Mouse (Mus musculus): ENCODE data around the gene Iqcd. TPM values are rescaled to one million over a fixed set of nuclear protein-coding genes. Genes with fewer than 3 reads are reported as not detected.

Iqcd gene
- polyA plus RNA-seq, 1 experiment from 2014 or later, result 0.70 TPM

GRCm38 (mm10) chr5:120565171-120565905, 23.5 kb upstream of the Iqcd start:
- H3K27ac ChIP-seq, result peak overlapping the region; percentile 78
- no peaks in the 10 kb centered on the region for H3K9me3 ChIP-seq
- WGBS, result 33% methylated on average over 15 of the region's 15 CpGs
- ATAC-seq (ENCODE audit: insufficient number of reproducible peaks, insufficient read depth, low FRiP score, low TSS enrichment), result no peak
- no peak overlapping the region for H3K9ac ChIP-seq
- no peaks in the 10 kb centered on the region for H3K27me3 ChIP-seq
- 0 out of 2 replicates have a peak overlapping the region, but pooled peaks have one; percentile 12 for H3K4me2 ChIP-seq (replicated peaks)
- no peak overlapping the region for H3K4me3 ChIP-seq
- H3K36me3 ChIP-seq, result no peaks in the 10 kb centered on the region
- H3K4me1 ChIP-seq, result peaks cover 74% of the 10 kb centered on the region

GRCm38 (mm10) chr5:120566101-120566500, 22.7 kb upstream of the Iqcd start:
- Histone ChIP-seq H3K9me3 (no peaks in the 10 kb centered on the region), H3K4me2 (replicated peaks) (peak overlapping the region; percentile 12; the same call in 1 of the 2 replicates), H3K4me1 (peaks cover 73% of the 10 kb centered on the region), H3K4me3 (no peak overlapping the region), H3K27ac (peak overlapping the region; percentile 91), H3K36me3 (no peaks in the 10 kb centered on the region), H3K27me3 (no peaks in the 10 kb centered on the region), H3K9ac (no peak overlapping the region)
- 50% methylated on average over 5 of the region's 5 CpGs for WGBS
- ATAC-seq (ENCODE audit: insufficient number of reproducible peaks, insufficient read depth, low FRiP score, low TSS enrichment), result no peak

DNA sequence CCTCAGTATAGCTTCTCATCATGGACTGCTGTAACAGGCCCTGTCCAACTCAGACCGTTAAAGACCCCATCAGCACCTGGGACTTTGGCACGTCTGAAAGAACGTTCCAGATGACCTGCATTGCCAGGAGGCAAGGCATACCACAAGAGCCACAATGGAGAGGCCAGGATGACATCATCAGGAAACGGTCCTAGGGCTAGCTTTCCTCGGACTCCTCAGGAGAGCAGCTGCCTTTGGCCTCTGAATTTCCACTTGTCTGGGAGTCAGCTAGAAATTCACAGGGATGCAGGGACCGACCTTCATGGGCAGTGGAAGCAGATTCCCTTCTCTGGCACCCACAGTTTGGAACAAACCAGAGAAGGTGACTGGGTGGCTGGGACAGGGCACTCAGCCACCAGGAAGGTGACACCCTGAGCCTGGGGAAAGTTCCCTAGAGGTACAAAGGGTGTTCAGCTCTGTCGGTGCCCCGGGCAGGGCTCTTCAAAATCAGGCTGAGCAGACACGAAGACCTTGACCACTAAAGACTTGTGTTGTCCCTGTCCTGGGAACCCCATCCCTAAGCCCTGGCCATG, 22.0 kb upstream of the Iqcd start:
- no peak for ATAC-seq (ENCODE audit: insufficient number of reproducible peaks, insufficient read depth, low FRiP score, low TSS enrichment)
- Histone ChIP-seq H3K9ac (no peak overlapping the region), H3K4me1 (peaks cover 74% of the 10 kb centered on the region), H3K4me3 (no peak overlapping the region), H3K4me2 (replicated peaks) (peak overlapping the region; percentile 0; the same call in 1 of the 2 replicates), H3K27ac (peak overlapping the region; percentile 91), H3K27me3 (no peaks in the 10 kb centered on the region), H3K9me3 (no peaks in the 10 kb centered on the region), H3K36me3 (no peaks in the 10 kb centered on the region)
- WGBS, result 48% methylated on average over 9 of the region's 9 CpGs

GRCm38 (mm10) chr5:120567253-120567701, 21.5 kb upstream of the Iqcd start:
- Histone ChIP-seq H3K4me2 (replicated peaks) (peak overlapping the region; percentile 0; the same call in 1 of the 2 replicates), H3K36me3 (no peaks in the 10 kb centered on the region), H3K4me3 (no peak overlapping the region), H3K9ac (no peak overlapping the region), H3K27ac (peak overlapping the region; percentile 91), H3K27me3 (no peaks in the 10 kb centered on the region), H3K9me3 (no peaks in the 10 kb centered on the region), H3K4me1 (peaks cover 74% of the 10 kb centered on the region)
- no peak for ATAC-seq (ENCODE audit: insufficient number of reproducible peaks, insufficient read depth, low FRiP score, low TSS enrichment)
- 11% methylated on average over 21 of the region's 21 CpGs for WGBS

DNA sequence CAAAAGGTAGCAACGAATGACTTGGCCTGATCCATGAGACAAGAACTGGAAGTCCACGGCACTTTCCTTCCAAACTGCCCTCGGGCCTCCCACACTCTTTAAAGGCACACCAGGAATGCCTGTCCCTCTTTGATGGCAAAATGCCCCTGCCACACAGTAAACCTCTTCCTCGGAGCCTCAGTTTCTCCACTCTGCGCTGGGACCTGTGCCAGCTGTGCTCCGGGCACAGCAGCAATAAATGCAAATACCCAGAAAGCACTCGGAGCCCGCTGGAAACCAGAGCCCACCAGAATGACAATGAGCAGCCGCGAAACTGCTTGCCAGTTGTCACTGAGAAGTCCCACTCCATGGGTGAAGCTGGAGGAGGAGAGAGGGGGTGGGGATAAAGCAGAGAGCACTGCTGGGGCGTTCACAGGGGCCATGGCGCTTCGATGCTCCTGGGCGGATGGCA, 21.0 kb upstream of the Iqcd start:
- H3K4me1 ChIP-seq, result peaks cover 71% of the 10 kb centered on the region
- 44% methylated on average over 14 of the region's 14 CpGs for whole genome bisulfite sequencing

GRCm38 (mm10) chr5:120568336-120568768, 20.5 kb upstream of the Iqcd start:
- ATAC-seq (ENCODE audit: insufficient number of reproducible peaks, insufficient read depth, low FRiP score, low TSS enrichment), result no peak
- Histone ChIP-seq H3K27ac (peak overlapping the region; percentile 91), H3K9me3 (no peaks in the 10 kb centered on the region), H3K4me3 (no peak overlapping the region), H3K36me3 (no peaks in the 10 kb centered on the region), H3K27me3 (no peaks in the 10 kb centered on the region), H3K4me1 (peaks cover 65% of the 10 kb centered on the region), H3K4me2 (replicated peaks) (no peak overlapping the region), H3K9ac (peak overlapping the region; percentile 4; the same call in 1 of the 2 replicates)
- 62% methylated on average over 9 of the region's 9 CpGs for WGBS

More for the DNA sequence above, 21.0 kb upstream of the Iqcd start:
- no peaks in the 10 kb centered on the region for H3K27me3 ChIP-seq
- H3K9me3 ChIP-seq, result no peaks in the 10 kb centered on the region
- H3K4me2 ChIP-seq (replicated peaks), result no peak overlapping the region
- H3K4me3 ChIP-seq, result no peak overlapping the region
- H3K36me3 ChIP-seq, result no peaks in the 10 kb centered on the region
- no peak for ATAC-seq (ENCODE audit: insufficient number of reproducible peaks, insufficient read depth, low FRiP score, low TSS enrichment)
- peak overlapping the region; percentile 4; the same call in 1 of the 2 replicates for H3K9ac ChIP-seq
- peak overlapping the region; percentile 91 for H3K27ac ChIP-seq

- no peak overlapping the region for H3K4me3 ChIP-seq
- H3K9ac ChIP-seq, result no peak overlapping the region
- H3K27me3 ChIP-seq, result no peaks in the 10 kb centered on the region
- no peak overlapping the region for H3K4me2 ChIP-seq (replicated peaks)
- no peaks in the 10 kb centered on the region for H3K9me3 ChIP-seq
- peak overlapping the region; percentile 91 for H3K27ac ChIP-seq
- H3K36me3 ChIP-seq, result no peaks in the 10 kb centered on the region
- H3K4me1 ChIP-seq, result peaks cover 59% of the 10 kb centered on the region
- WGBS, result 77% methylated on average over 4 of the region's 4 CpGs
- ATAC-seq (ENCODE audit: insufficient number of reproducible peaks, insufficient read depth, low FRiP score, low TSS enrichment), result no peak
Measured at GRCm38 (mm10) chr5:120568964-120569363, 19.9 kb upstream of the Iqcd start.

DNA sequence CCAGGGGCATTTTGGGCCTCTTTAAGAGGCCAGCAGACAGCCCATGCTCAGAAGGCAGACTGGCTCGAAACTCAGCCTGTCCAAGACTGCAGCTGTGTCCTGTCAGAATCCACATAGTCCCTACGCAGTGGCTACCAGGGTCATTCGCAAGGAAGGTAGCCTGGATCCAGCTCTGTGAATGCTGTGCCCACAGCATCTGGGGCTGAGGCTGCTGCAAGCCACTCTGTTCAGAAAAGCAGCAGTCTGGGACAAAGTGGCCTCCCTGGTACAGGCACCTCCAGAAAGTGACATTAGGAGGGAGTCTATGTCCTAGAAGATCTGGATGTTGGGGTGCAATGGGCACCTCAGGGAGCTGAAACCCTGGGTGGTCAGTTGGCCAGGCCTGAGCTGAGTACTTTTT, 19.0 kb upstream of the Iqcd start:
- Histone ChIP-seq H3K4me1 (peaks cover 52% of the 10 kb centered on the region), H3K27ac (no peak overlapping the region), H3K9me3 (no peaks in the 10 kb centered on the region), H3K4me3 (no peak overlapping the region), H3K4me2 (replicated peaks) (no peak overlapping the region), H3K27me3 (no peaks in the 10 kb centered on the region), H3K36me3 (no peaks in the 10 kb centered on the region), H3K9ac (no peak overlapping the region)
- 94% methylated on average over 3 of the region's 3 CpGs for WGBS
- ATAC-seq (ENCODE audit: insufficient number of reproducible peaks, insufficient read depth, low FRiP score, low TSS enrichment), result no peak

DNA sequence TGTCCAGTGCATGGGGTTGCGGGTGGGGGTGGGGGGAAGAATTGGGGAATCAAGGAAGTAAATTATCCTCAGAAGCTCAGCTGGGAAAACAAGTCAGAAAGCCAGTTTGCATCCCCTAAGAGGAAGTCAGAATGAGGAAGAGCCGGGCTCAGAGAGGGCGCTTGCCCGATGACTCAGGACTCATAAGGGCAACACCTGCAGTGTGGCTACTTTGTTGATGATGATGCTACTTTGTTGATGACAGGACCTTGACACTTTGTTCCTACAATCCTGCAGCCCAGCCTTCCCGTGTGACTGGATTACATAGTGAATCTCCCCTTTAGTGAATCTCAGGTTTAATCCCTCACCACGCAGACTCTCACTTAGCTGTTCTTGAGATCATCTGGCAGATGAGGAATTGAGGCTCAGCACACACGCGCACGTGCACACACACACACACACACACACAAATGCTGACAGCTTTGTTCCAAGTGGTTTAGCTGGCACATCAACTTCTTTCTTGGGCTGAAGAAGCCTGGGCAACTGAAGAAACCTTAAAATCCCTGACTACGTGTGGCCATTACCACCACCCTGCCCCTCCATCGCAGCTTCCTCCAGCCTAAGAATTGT, 18.4 kb upstream of the Iqcd start:
- Histone ChIP-seq H3K4me1 (peaks cover 46% of the 10 kb centered on the region), H3K9ac (no peak overlapping the region), H3K36me3 (no peaks in the 10 kb centered on the region), H3K27ac (no peak overlapping the region), H3K9me3 (no peaks in the 10 kb centered on the region), H3K27me3 (no peaks in the 10 kb centered on the region), H3K4me3 (no peak overlapping the region), H3K4me2 (replicated peaks) (no peak overlapping the region)
- ATAC-seq (ENCODE audit: insufficient number of reproducible peaks, insufficient read depth, low FRiP score, low TSS enrichment), result no peak
- 86% methylated on average over 11 of the region's 11 CpGs for WGBS

GRCm38 (mm10) chr5:120571056-120571740, 17.6 kb upstream of the Iqcd start:
- H3K4me2 ChIP-seq (replicated peaks), result no peak overlapping the region

DNA sequence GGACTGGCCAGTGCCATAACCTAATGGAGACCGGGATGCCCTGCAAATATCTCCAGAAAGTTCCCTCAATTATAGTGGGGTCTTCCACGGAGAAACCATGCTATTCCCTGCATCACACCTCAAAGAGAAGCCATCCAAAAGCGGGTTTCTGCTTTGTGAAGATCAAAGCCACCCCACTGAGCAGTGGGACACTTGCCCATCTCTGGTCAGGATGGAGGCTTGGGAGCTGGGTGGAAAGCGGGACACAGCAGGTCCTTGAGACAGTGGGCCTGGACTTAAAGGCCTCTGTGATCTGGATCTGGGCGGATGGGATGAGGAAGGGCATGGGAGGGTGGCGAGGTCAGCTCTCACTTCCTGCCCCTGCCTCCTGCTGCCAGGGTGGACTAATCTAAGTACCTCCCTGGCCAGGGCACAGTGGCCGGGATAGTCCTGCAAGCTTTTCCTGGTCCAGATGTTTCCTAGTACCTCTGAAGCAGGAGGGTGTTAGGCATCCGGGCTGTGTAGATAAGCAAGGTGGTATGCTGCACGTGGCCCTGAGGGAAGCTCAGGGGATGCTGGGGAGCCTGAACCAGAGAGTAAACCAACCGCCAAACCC, 14.2 kb upstream of the Iqcd start:
- no peak for ATAC-seq (ENCODE audit: insufficient number of reproducible peaks, insufficient read depth, low FRiP score, low TSS enrichment)
- 0 out of 2 replicates have a peak overlapping the region, but pooled peaks have one; percentile 30 for H3K27ac ChIP-seq
- H3K4me2 ChIP-seq (replicated peaks), result no peak overlapping the region
- H3K4me3 ChIP-seq, result no peak overlapping the region
- 75% methylated on average over 10 of the region's 10 CpGs for WGBS
- no peaks in the 10 kb centered on the region for H3K27me3 ChIP-seq
- no peaks in the 10 kb centered on the region for H3K36me3 ChIP-seq
- H3K9me3 ChIP-seq, result no peaks in the 10 kb centered on the region
- peaks cover 33% of the 10 kb centered on the region for H3K4me1 ChIP-seq
- H3K9ac ChIP-seq, result no peak overlapping the region

More at GRCm38 (mm10) chr5:120571056-120571740, 17.6 kb upstream of the Iqcd start:
- Histone ChIP-seq H3K27ac (no peak overlapping the region), H3K9ac (no peak overlapping the region; the same call in 1 of the 2 replicates), H3K36me3 (no peaks in the 10 kb centered on the region), H3K27me3 (no peaks in the 10 kb centered on the region), H3K4me3 (no peak overlapping the region), H3K9me3 (no peaks in the 10 kb centered on the region), H3K4me1 (peaks cover 38% of the 10 kb centered on the region)
- no peak for ATAC-seq (ENCODE audit: insufficient number of reproducible peaks, insufficient read depth, low FRiP score, low TSS enrichment)
- 53% methylated on average over 14 of the region's 14 CpGs for WGBS

All from embryonic facial prominence, embryonic 12.5 days (tissue).